Mouse (Mus musculus): Measurements from ENCODE around the gene Rbm15. TPM values are rescaled to one million over a fixed set of nuclear protein-coding genes. Genes with fewer than 3 reads are reported as not detected.
"Not testable (repeated sequence)": the region's sequence is repeated elsewhere in the genome, so short reads cannot be mapped to it uniquely, and the experiment has no call there.

The Rbm15 gene
- polyA plus RNA-seq, 1 experiment from 2014 or later = 6.8 TPM

- Histone ChIP-seq H3K4me2 (no peak overlapping the region), H3K27me3 (replicated peaks) (no peaks in the 10 kb centered on the region), H3K36me3 (replicated peaks) (no peaks in the 10 kb centered on the region), H3K27ac (no peak overlapping the region), H3K4me1 (peaks cover 47% of the 10 kb centered on the region), H3K9me3 (no peaks in the 10 kb centered on the region), H3K4me3 (no peak overlapping the region), H3K9ac (no peak overlapping the region)
- ATAC-seq (replicated peaks) = no peak
These were observed 11.7 kb downstream of the Rbm15 start for GRCm38 (mm10) chr3:107321776-107322175.

- no peak for ATAC-seq (replicated peaks)
- Histone ChIP-seq H3K9ac (no peak overlapping the region), H3K9me3 (no peaks in the 10 kb centered on the region), H3K36me3 (replicated peaks) (no peaks in the 10 kb centered on the region), H3K4me3 (no peak overlapping the region), H3K27ac (no peak overlapping the region), H3K27me3 (replicated peaks) (no peaks in the 10 kb centered on the region), H3K4me2 (no peak overlapping the region), H3K4me1 (peaks cover 46% of the 10 kb centered on the region)
- 95% methylated on average over 2 of the region's 2 CpGs for WGBS
These were observed 12.3 kb downstream of the Rbm15 start for GRCm38 (mm10) chr3:107321141-107321540.

- Histone ChIP-seq H3K9ac (no peak overlapping the region), H3K27me3 (replicated peaks) (no peaks in the 10 kb centered on the region), H3K9me3 (no peaks in the 10 kb centered on the region), H3K4me3 (no peak overlapping the region), H3K27ac (no peak overlapping the region), H3K36me3 (replicated peaks) (no peaks in the 10 kb centered on the region), H3K4me1 (peaks cover 14% of the 10 kb centered on the region), H3K4me2 (no peak overlapping the region)
- no peak for ATAC-seq (replicated peaks)
- 97% methylated on average over 3 of the region's 3 CpGs for WGBS
These were observed 16.1 kb downstream of the Rbm15 start for GRCm38 (mm10) chr3:107317338-107317737.

GRCm38 (mm10) chr3:107296917-107297316 lies 36.6 kb downstream of the Rbm15 start:
- H3K4me3 ChIP-seq; H3K36me3 ChIP-seq (replicated peaks); H3K9me3 ChIP-seq; ATAC-seq (replicated peaks); H3K9ac ChIP-seq; H3K27me3 ChIP-seq (replicated peaks); H3K27ac ChIP-seq; H3K4me1 ChIP-seq; H3K4me2 ChIP-seq: not testable (repeated sequence)
- 72% methylated on average over 4 of the region's 4 CpGs for WGBS

- H3K36me3 ChIP-seq (replicated peaks) = no peaks in the 10 kb centered on the region
- no peak overlapping the region for H3K27ac ChIP-seq
- H3K4me1 ChIP-seq = no peaks in the 10 kb centered on the region
- no peaks in the 10 kb centered on the region for H3K9me3 ChIP-seq
- no peak overlapping the region for H3K4me2 ChIP-seq
- H3K27me3 ChIP-seq (replicated peaks) = no peaks in the 10 kb centered on the region
- WGBS = 90% methylated on average over 5 of the region's 5 CpGs
- no peak for ATAC-seq (replicated peaks)
- no peak overlapping the region for H3K4me3 ChIP-seq
- no peak overlapping the region for H3K9ac ChIP-seq
These were observed 37.7 kb downstream of the Rbm15 start for GRCm38 (mm10) chr3:107295672-107296360.

- H3K4me1 ChIP-seq = no peaks in the 10 kb centered on the region
- H3K27me3 ChIP-seq (replicated peaks) = no peaks in the 10 kb centered on the region
- no peaks in the 10 kb centered on the region for H3K9me3 ChIP-seq
- H3K27ac ChIP-seq = no peak within 1 kb of the TSS
- H3K9ac ChIP-seq = no peak within 1 kb of the TSS
- 32% methylated on average over 9 of the region's 9 CpGs for WGBS
- no peak for ATAC-seq (replicated peaks)
- no peaks in the 10 kb centered on the region for H3K36me3 ChIP-seq (replicated peaks)
- no peak within 1 kb of the TSS for H3K4me3 ChIP-seq
- no peak within 1 kb of the TSS for H3K4me2 ChIP-seq
These were observed 42.6 kb downstream of the Rbm15 start, which contains the start of gene Slc16a4 for GRCm38 (mm10) chr3:107290764-107291381. Slc16a4 (plus strand) TSS chr3:107291230.

- H3K4me1 ChIP-seq = no peaks in the 10 kb centered on the region
- H3K27me3 ChIP-seq (replicated peaks) = no peaks in the 10 kb centered on the region
- H3K36me3 ChIP-seq (replicated peaks) = peaks cover 5% of the 10 kb centered on the region; the same call in 1 of the 2 replicates
- H3K4me2 ChIP-seq = no peak overlapping the region
- ATAC-seq (replicated peaks) = no peak
- H3K4me3 ChIP-seq = no peak overlapping the region
- H3K27ac ChIP-seq = no peak overlapping the region
- H3K9me3 ChIP-seq = no peaks in the 10 kb centered on the region
- no peak overlapping the region for H3K9ac ChIP-seq
These were observed 46.1 kb downstream of the Rbm15 start for GRCm38 (mm10) chr3:107287346-107287745.

GRCm38 (mm10) chr3:107286123-107286522 lies 47.4 kb downstream of the Rbm15 start:
- H3K4me3 ChIP-seq = no peak overlapping the region
- ATAC-seq (replicated peaks) = no peak
- no peak overlapping the region for H3K4me2 ChIP-seq
- no peaks in the 10 kb centered on the region for H3K4me1 ChIP-seq
- H3K27me3 ChIP-seq (replicated peaks) = no peaks in the 10 kb centered on the region
- no peaks in the 10 kb centered on the region for H3K9me3 ChIP-seq
- WGBS = 85% methylated on average over 2 of the region's 2 CpGs
- H3K36me3 ChIP-seq (replicated peaks) = peaks cover 8% of the 10 kb centered on the region; the same call in 1 of the 2 replicates
- H3K9ac ChIP-seq = no peak overlapping the region
- no peak overlapping the region for H3K27ac ChIP-seq

- H3K36me3 ChIP-seq (replicated peaks) = peaks cover 8% of the 10 kb centered on the region; the same call in 1 of the 2 replicates
- ATAC-seq (replicated peaks) = peak; percentile 94
- 3% methylated on average over 43 of the region's 43 CpGs for WGBS
These were observed 54.8 kb downstream of the Rbm15 start, which contains the start of gene Lamtor5 for GRCm38 (mm10) chr3:107278479-107279269. Lamtor5 (plus strand) TSS chr3:107278858.

GRCm38 (mm10) chr3:107276626-107277025 lies 56.8 kb downstream of the Rbm15 start:
- H3K9me3 ChIP-seq = no peaks in the 10 kb centered on the region
- no peak for ATAC-seq (replicated peaks)
- H3K4me1 ChIP-seq = peaks cover 11% of the 10 kb centered on the region
- no peaks in the 10 kb centered on the region for H3K36me3 ChIP-seq (replicated peaks)
- no peaks in the 10 kb centered on the region for H3K27me3 ChIP-seq (replicated peaks)
- no peak overlapping the region for H3K4me3 ChIP-seq
- no peak overlapping the region for H3K27ac ChIP-seq
- no peak overlapping the region for H3K9ac ChIP-seq
- WGBS = 91% methylated on average over 3 of the region's 3 CpGs
- no peak overlapping the region for H3K4me2 ChIP-seq

More at GRCm38 (mm10) chr3:107278479-107279269, 54.8 kb downstream of the Rbm15 start, which contains the start of gene Lamtor5:
- Histone ChIP-seq H3K4me1 (peaks cover 11% of the 10 kb centered on the region), H3K4me2 (peak within 1 kb of the TSS; percentile 51), H3K27me3 (replicated peaks) (no peaks in the 10 kb centered on the region), H3K27ac (no peak within 1 kb of the TSS), H3K9ac (peak within 1 kb of the TSS; percentile 67), H3K4me3 (peak within 1 kb of the TSS; percentile 78), H3K9me3 (no peaks in the 10 kb centered on the region)

- Histone ChIP-seq H3K36me3 (replicated peaks) (no peaks in the 10 kb centered on the region), H3K9me3 (no peaks in the 10 kb centered on the region), H3K9ac (no peak overlapping the region), H3K27ac (no peak overlapping the region), H3K4me2 (no peak overlapping the region), H3K27me3 (replicated peaks) (no peaks in the 10 kb centered on the region), H3K4me1 (peaks cover 11% of the 10 kb centered on the region), H3K4me3 (no peak overlapping the region)
- WGBS = 61% methylated on average over 4 of the region's 4 CpGs
- no peak for ATAC-seq (replicated peaks)
These were observed 57.5 kb downstream of the Rbm15 start for GRCm38 (mm10) chr3:107275996-107276395.

Data from midbrain, embryonic 15.5 days (tissue).